Mouse (Mus musculus) left cerebral cortex, postnatal 25 days (tissue): ENCODE results near the gene Gss. TPM values are rescaled to one million over a fixed set of nuclear protein-coding genes. Genes with fewer than 3 reads are reported as not detected.

Source experiments
- DNase-seq, 2 experiments: peaks; one replicate each; pipeline ENCODE4 v3.0.0; 2022; ENCODE audit warnings: low spot score in 2 of 2, mixed read lengths in 1 of 2
- intact Hi-C: fragments of 180-260 bp; cut with DNase I; formaldehyde crosslinking; loops from one replicate; pipeline ENCODE4 v1.15.1; 2025
- microRNA-seq, 2 experiments: library from miRNA; unstranded; fragments of <30 nt; microRNA quantifications; one replicate each; pipeline ENCODE4 v1.2.0; 2022
- total RNA-seq, 2 experiments: library from RNA; stranded (reverse); gene quantifications; 2 replicates each; pipeline ENCODE4 v1.2.3; 2021

The Gss gene
- total RNA-seq, 2 experiments from 2014 or later: 12.9 to 14.4 TPM

- intact Hi-C loops: no loop called here
- DNase-seq: no peak
Observed at GRCm38 (mm10) chr2:155536292-155536691, 56.3 kb downstream of the Gss start.

- intact Hi-C loops: no loop called here
- DNase-seq: no peak
Observed at GRCm38 (mm10) chr2:155527367-155527766, 65.2 kb downstream of the Gss start.

- no peak for DNase-seq
- intact Hi-C loops: no loop called here
Observed at GRCm38 (mm10) chr2:155524378-155524777, 68.2 kb downstream of the Gss start.

GRCm38 (mm10) chr2:155523706-155524105 is 68.9 kb downstream of the Gss start:
- no peak for DNase-seq
- intact Hi-C loops: no loop called here

GRCm38 (mm10) chr2:155518531-155519270 is 73.9 kb downstream of the Gss start:
- intact Hi-C loops: loop anchor here (5.0 kb wide), 1 partner anchor 244 kb away; no protein-coding TSS in a partner anchor

GRCm38 (mm10) chr2:155517455-155518423 is 74.9 kb downstream of the Gss start, which contains the start of the genes Acss2 and Ggt7:
Acss2 (plus strand) TSS chr2:155517948.
Ggt7 (minus strand) TSS chr2:155518237.
- intact Hi-C loops: loop anchor here (2.0 to 5.0 kb wide), 4 partner anchors 67 to 245 kb away; partner anchors contain the start of gene Gss
- peak; percentile 95 to 99 for DNase-seq

More at GRCm38 (mm10) chr2:155518531-155519270, 73.9 kb downstream of the Gss start:
- no peak for DNase-seq

GRCm38 (mm10) chr2:155515941-155516340 is 76.7 kb downstream of the Gss start:
- intact Hi-C loops: loop anchor here (1.0 to 5.0 kb wide), 5 partner anchors 69 to 246 kb away; partner anchors contain the start of gene Gss
- peak; percentile 78 to 87 for DNase-seq

- DNase-seq: peak; percentile 90 to 94
- intact Hi-C loops: loop anchor here (5.0 kb wide), 1 partner anchor 248 kb away; no protein-coding TSS in a partner anchor
Observed at GRCm38 (mm10) chr2:155514666-155515065, 77.9 kb downstream of the Gss start.

GRCm38 (mm10) chr2:155513543-155513942 is 79.1 kb downstream of the Gss start:
- intact Hi-C loops: no loop called here
- peak; percentile 47 to 76 for DNase-seq

Small RNA genes lying within 50 kb of the gene (microRNA-seq; reads per million reads assigned to microRNA genes)
- 4.7 to 14.4 reads per million in 2 experiments for gene Mir499

Other genes with a start within 250 kb of the Gss start
- 10 to 100 TPM; 29.1 to 29.5 TPM for gene Pigu, start 235.4 kb downstream of the Gss start, total RNA-seq
- 100 to 1,000 TPM; 175 to 194 TPM for gene Trp53inp2, start 211.8 kb downstream of the Gss start, total RNA-seq
- 10 to 100 TPM; 65.1 to 65.8 TPM for gene Ncoa6, start 118.9 kb downstream of the Gss start, total RNA-seq
- 10 to 100 TPM; 56.4 to 60.5 TPM for gene Acss2, start 74.9 kb downstream of the Gss start, total RNA-seq
- gene Ggt7, start 74.6 kb downstream of the Gss start, total RNA-seq: 100 to 1,000 TPM; 115 to 122 TPM
- gene Myh7b, start 18.4 kb upstream of the Gss start, total RNA-seq: 1 to 10 TPM; 3.8 to 5.3 TPM
- gene Trpc4ap, start 99.6 kb upstream of the Gss start, total RNA-seq: 100 to 1,000 TPM; 146 to 147 TPM
- 10 to 100 TPM; 16.9 to 19.2 TPM for gene Edem2, start 136.7 kb upstream of the Gss start, total RNA-seq
- not detected for gene Gm17581, start 143.1 kb upstream of the Gss start, total RNA-seq
- 1 to 10 TPM in 1 of 2 experiments, under 1 TPM in 1; 0.96 to 1.3 TPM for gene Procr, start 158.3 kb upstream of the Gss start, total RNA-seq
- 10 to 100 TPM; 37.2 to 38.8 TPM for gene Mmp24, start 182.5 kb upstream of the Gss start, total RNA-seq
- gene BC029722, start 226.6 kb upstream of the Gss start, total RNA-seq: 10 to 100 TPM; 58.7 to 62.3 TPM
- gene Eif6, start 234.1 kb upstream of the Gss start, total RNA-seq: 10 to 100 TPM; 57.5 to 71.9 TPM
- gene Fam83c, start 242.0 kb upstream of the Gss start, total RNA-seq: not detected